Mouse (Mus musculus) liver, postnatal 0 days (tissue): ENCODE data around the gene Ninj2.

Source experiments
- CTCF ChIP-seq: sonication (generic); IDR thresholded peaks from 2 replicates; pipeline ENCODE4 v1.5.1; 2016; ENCODE audit warnings: antibody characterized with exemption, low read depth
- EP300 ChIP-seq: IDR thresholded peaks from 2 replicates; pipeline ENCODE4 v1.6.1; 2016; ENCODE audit warnings: antibody characterized with exemption, low read depth, mild to moderate bottlenecking

- TF ChIP-seq CTCF (no peak), EP300 (no peak)
These were observed 8.2 kb upstream of the Ninj2 start for GRCm38 (mm10) chr6:120084983-120085382.
